Mouse (Mus musculus) embryonic facial prominence, embryonic 15.5 days (tissue): Measurements from ENCODE around the gene Wiz. TPM values are rescaled to one million over a fixed set of nuclear protein-coding genes. Genes with fewer than 3 reads are reported as not detected.
A peak's percentile ranks its signal among the peaks of the same experiment; 100 is the strongest.

Source experiments
- ATAC-seq: fragments of 200-750 bp; cut with Nextera tagmentation; 2 replicates; pipeline ENCODE4 v1.8.0; 2017; ENCODE audit warnings: low read depth, moderate TSS enrichment; ENCODE audit not compliant: insufficient number of reproducible peaks, low FRiP score, low TSS enrichment
- H3K27ac ChIP-seq: fragments of 300-500 bp; sonication (generic); replicated peaks from 2 replicates; pipeline ENCODE4 v1.5.1; 2015; ENCODE audit warnings: mild to moderate bottlenecking, inconsistent platforms
- H3K27me3 ChIP-seq: fragments of 300-500 bp; sonication (generic); 2 replicates; pipeline ENCODE4 v1.6.1; 2015; ENCODE audit warnings: inconsistent platforms
- H3K36me3 ChIP-seq: fragments of 300-500 bp; sonication (generic); 2 replicates; pipeline ENCODE4 v1.6.1; 2015; ENCODE audit warnings: mild to moderate bottlenecking, inconsistent platforms
- H3K4me1 ChIP-seq: fragments of 300-500 bp; sonication (generic); 2 replicates; pipeline ENCODE4 v1.6.1; 2015; ENCODE audit warnings: inconsistent platforms
- H3K4me2 ChIP-seq: fragments of 300-500 bp; sonication (generic); replicated peaks from 2 replicates; pipeline ENCODE4 v1.6.1; 2015; ENCODE audit warnings: mild to moderate bottlenecking, inconsistent platforms
- H3K4me3 ChIP-seq: fragments of 300-500 bp; sonication (generic); replicated peaks from 2 replicates; pipeline ENCODE4 v1.5.1; 2015; ENCODE audit warnings: mild to moderate bottlenecking, inconsistent platforms
- H3K9ac ChIP-seq: fragments of 300-500 bp; sonication (generic); 2 replicates; pipeline ENCODE4 v1.6.1; 2015; ENCODE audit warnings: inconsistent platforms
- H3K9me3 ChIP-seq: fragments of 300-500 bp; sonication (generic); replicated peaks from 2 replicates; pipeline ENCODE4 v1.6.1; 2016; ENCODE audit warnings: inconsistent platforms
- WGBS: fragments of 180-500 bp; shearing (Covaris S2); methylation state at CpG from one replicate; pipeline ENCODE4 v1.1.7; 2015; 5-methylcytosine and 5-hydroxymethylcytosine counted together
- polyA plus RNA-seq: library from polyadenylated mRNA; unstranded; fragments of >200 nt; fragmentation: Nextera tagmentation; extraction: Ambion mirVana; gene quantifications from 2 replicates; pipeline ENCODE4 v1.2.1, GENCODE M21; 2015

Wiz gene
- polyA plus RNA-seq, 1 experiment from 2014 or later: 30.1 TPM

GRCm38 (mm10) chr17:32377137-32377536 is 12.1 kb downstream of the Wiz start:
- no peak for ATAC-seq
- Histone ChIP-seq H3K9ac (no peak overlapping the region), H3K36me3 (peaks cover 15% of the 10 kb centered on the region), H3K27me3 (no peaks in the 10 kb centered on the region), H3K4me2 (no peak overlapping the region), H3K9me3 (no peaks in the 10 kb centered on the region), H3K27ac (no peak overlapping the region), H3K4me1 (no peaks in the 10 kb centered on the region), H3K4me3 (no peak overlapping the region)
- WGBS: 83% methylated on average over 9 of the region's 9 CpGs

- Histone ChIP-seq H3K27me3 (no peaks in the 10 kb centered on the region), H3K4me1 (no peaks in the 10 kb centered on the region), H3K9me3 (no peaks in the 10 kb centered on the region), H3K4me2 (no peak overlapping the region), H3K4me3 (no peak overlapping the region), H3K9ac (no peak overlapping the region), H3K27ac (no peak overlapping the region), H3K36me3 (peaks cover 15% of the 10 kb centered on the region)
- ATAC-seq: no peak
- WGBS: 70% methylated on average over 15 of the region's 15 CpGs
Observed at GRCm38 (mm10) chr17:32376475-32376874, 12.8 kb downstream of the Wiz start.

- 13% methylated on average over 13 of the region's 17 CpGs for WGBS
- Histone ChIP-seq H3K9me3 (no peaks in the 10 kb centered on the region), H3K27ac (no peak overlapping the region), H3K9ac (0 out of 2 replicates have a peak overlapping the region, but pooled peaks have one; percentile 6), H3K36me3 (no peaks in the 10 kb centered on the region), H3K27me3 (no peaks in the 10 kb centered on the region), H3K4me1 (peaks cover 6% of the 10 kb centered on the region), H3K4me2 (peak overlapping the region; percentile 41), H3K4me3 (peak overlapping the region; percentile 35)
- peak; percentile 25; the same call in 1 of the 2 replicates for ATAC-seq
Observed at GRCm38 (mm10) chr17:32368991-32369578, 20.2 kb downstream of the Wiz start.

- ATAC-seq: no peak
- WGBS: 87% methylated on average over 11 of the region's 11 CpGs
- H3K9ac ChIP-seq: no peak overlapping the region
- H3K9me3 ChIP-seq: no peaks in the 10 kb centered on the region
- H3K4me2 ChIP-seq: no peak overlapping the region
- no peak overlapping the region for H3K4me3 ChIP-seq
- H3K36me3 ChIP-seq: no peaks in the 10 kb centered on the region
- no peaks in the 10 kb centered on the region for H3K27me3 ChIP-seq
- H3K27ac ChIP-seq: no peak overlapping the region
- H3K4me1 ChIP-seq: peaks cover 16% of the 10 kb centered on the region
Observed at GRCm38 (mm10) chr17:32367706-32368105, 21.5 kb downstream of the Wiz start.

- peaks cover 21% of the 10 kb centered on the region for H3K4me1 ChIP-seq
- no peaks in the 10 kb centered on the region for H3K9me3 ChIP-seq
- no peak overlapping the region for H3K27ac ChIP-seq
- H3K9ac ChIP-seq: no peak overlapping the region
- no peaks in the 10 kb centered on the region for H3K27me3 ChIP-seq
- H3K4me3 ChIP-seq: peak overlapping the region; percentile 94; the same call in 1 of the 2 replicates
- WGBS: 82% methylated on average over 1 of the region's 1 CpGs
- ATAC-seq: no peak
- peaks cover 23% of the 10 kb centered on the region for H3K36me3 ChIP-seq
- H3K4me2 ChIP-seq: no peak overlapping the region
Observed at GRCm38 (mm10) chr17:32365296-32365695, 23.9 kb downstream of the Wiz start.

- H3K9me3 ChIP-seq: no peaks in the 10 kb centered on the region
- ATAC-seq: no peak
Observed at GRCm38 (mm10) chr17:32364850-32365249, 24.4 kb downstream of the Wiz start.

GRCm38 (mm10) chr17:32364331-32364730 is 24.9 kb downstream of the Wiz start:
- no peaks in the 10 kb centered on the region for H3K27me3 ChIP-seq
- H3K27ac ChIP-seq: peak overlapping the region; percentile 74
- ATAC-seq: peak; percentile 93
- peak overlapping the region; percentile 81 for H3K9ac ChIP-seq
- H3K4me2 ChIP-seq: peak overlapping the region; percentile 51
- under 1% methylated on average over 43 of the region's 47 CpGs for WGBS
- H3K36me3 ChIP-seq: peaks cover 33% of the 10 kb centered on the region
- peaks cover 21% of the 10 kb centered on the region for H3K4me1 ChIP-seq
- no peaks in the 10 kb centered on the region for H3K9me3 ChIP-seq
- H3K4me3 ChIP-seq: peak overlapping the region; percentile 94

More at GRCm38 (mm10) chr17:32364850-32365249, 24.4 kb downstream of the Wiz start:
- Histone ChIP-seq H3K27ac (peak overlapping the region; percentile 74), H3K9ac (peak overlapping the region; percentile 21; the same call in 1 of the 2 replicates), H3K4me2 (peak overlapping the region; percentile 51), H3K4me3 (peak overlapping the region; percentile 94), H3K27me3 (no peaks in the 10 kb centered on the region), H3K36me3 (peaks cover 28% of the 10 kb centered on the region), H3K4me1 (peaks cover 21% of the 10 kb centered on the region)
- 54% methylated on average over 5 of the region's 5 CpGs for WGBS

GRCm38 (mm10) chr17:32363821-32364301 is 25.4 kb downstream of the Wiz start:
- under 1% methylated on average over 27 of the region's 50 CpGs for WGBS
- H3K27me3 ChIP-seq: no peaks in the 10 kb centered on the region

GRCm38 (mm10) chr17:32362686-32363085 is 26.6 kb downstream of the Wiz start:
- ATAC-seq: no peak

More at GRCm38 (mm10) chr17:32363821-32364301, 25.4 kb downstream of the Wiz start:
- Histone ChIP-seq H3K36me3 (peaks cover 37% of the 10 kb centered on the region), H3K4me2 (peak overlapping the region; percentile 51), H3K9ac (peak overlapping the region; percentile 81), H3K4me3 (peak overlapping the region; percentile 94), H3K4me1 (peaks cover 21% of the 10 kb centered on the region), H3K27ac (peak overlapping the region; percentile 74), H3K9me3 (no peaks in the 10 kb centered on the region)
- peak; percentile 39 for ATAC-seq

GRCm38 (mm10) chr17:32359928-32360327 is 29.3 kb downstream of the Wiz start:
- Histone ChIP-seq H3K4me3 (no peak overlapping the region), H3K27me3 (no peaks in the 10 kb centered on the region), H3K9me3 (no peaks in the 10 kb centered on the region), H3K9ac (no peak overlapping the region), H3K27ac (no peak overlapping the region), H3K4me1 (peaks cover 18% of the 10 kb centered on the region), H3K36me3 (peaks cover 77% of the 10 kb centered on the region), H3K4me2 (no peak overlapping the region)
- no peak for ATAC-seq
- 85% methylated on average over 18 of the region's 18 CpGs for WGBS

More at GRCm38 (mm10) chr17:32362686-32363085, 26.6 kb downstream of the Wiz start:
- Histone ChIP-seq H3K4me3 (peak overlapping the region; percentile 94), H3K27ac (no peak overlapping the region), H3K27me3 (no peaks in the 10 kb centered on the region), H3K36me3 (peaks cover 49% of the 10 kb centered on the region), H3K4me2 (peak overlapping the region; percentile 51), H3K4me1 (peaks cover 21% of the 10 kb centered on the region), H3K9me3 (no peaks in the 10 kb centered on the region), H3K9ac (no peak overlapping the region; the same call in 1 of the 2 replicates)
- 86% methylated on average over 4 of the region's 4 CpGs for WGBS

GRCm38 (mm10) chr17:32358943-32359340 is 30.3 kb downstream of the Wiz start:
- peaks cover 15% of the 10 kb centered on the region for H3K4me1 ChIP-seq
- WGBS: 93% methylated on average over 6 of the region's 6 CpGs
- no peak overlapping the region for H3K9ac ChIP-seq
- H3K36me3 ChIP-seq: peaks cover 87% of the 10 kb centered on the region
- no peaks in the 10 kb centered on the region for H3K9me3 ChIP-seq
- H3K27me3 ChIP-seq: no peaks in the 10 kb centered on the region
- H3K4me3 ChIP-seq: no peak overlapping the region
- no peak for ATAC-seq
- no peak overlapping the region for H3K27ac ChIP-seq
- no peak overlapping the region for H3K4me2 ChIP-seq
